Mouse (Mus musculus): Measurements from ENCODE around the gene Akap13. TPM values are rescaled to one million over a fixed set of nuclear protein-coding genes. Genes with fewer than 3 reads are reported as not detected.

Gene Akap13
- total RNA-seq, 2 experiments from 2014 or later = 65.5 to 73.5 TPM

DNA sequence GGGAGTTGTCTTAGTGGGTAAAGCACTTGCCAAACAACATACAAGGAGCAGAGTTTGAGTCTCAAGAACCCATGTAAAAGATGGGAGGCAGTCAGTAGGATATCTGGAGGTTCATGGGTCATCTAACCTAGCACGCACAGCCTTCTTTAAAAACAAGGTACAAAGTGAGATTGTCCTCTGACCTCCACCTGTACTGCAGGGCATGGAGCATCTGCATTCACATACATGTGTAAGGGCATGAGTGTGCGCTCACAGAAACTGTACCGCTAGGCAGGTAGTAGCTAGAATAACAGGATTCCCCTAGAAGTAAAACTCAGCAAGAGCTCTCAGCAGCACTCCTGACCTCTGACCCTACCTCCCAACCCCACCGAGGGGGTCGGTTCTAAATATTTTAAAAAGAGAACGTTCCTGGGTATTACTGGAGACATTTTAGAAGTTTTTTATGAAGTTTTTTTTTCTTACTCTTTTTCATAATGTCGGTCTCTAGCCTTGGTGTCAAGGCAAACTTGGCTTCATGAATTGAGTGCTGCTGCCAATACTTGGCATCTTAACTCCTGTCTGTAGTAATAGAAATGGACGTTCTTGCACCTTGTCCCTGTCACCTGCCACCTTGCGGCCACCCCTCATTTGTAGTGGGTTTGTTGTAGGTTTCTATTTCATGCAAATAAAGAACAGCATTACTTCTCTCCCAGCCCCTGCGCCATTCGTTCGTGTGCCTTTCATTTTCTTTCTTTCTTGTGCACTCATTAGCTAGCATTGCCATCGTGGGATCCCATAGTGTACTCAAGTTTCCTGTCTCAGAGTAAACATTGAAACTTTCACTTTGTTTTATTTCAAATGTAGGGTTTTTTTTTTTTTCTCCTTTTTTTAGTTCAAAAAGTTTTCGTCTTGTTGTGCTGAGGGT, 61.6 kb downstream of the Akap13 start:
- no peak for DNase-seq

- no peak for DNase-seq
These were observed 65.2 kb downstream of the Akap13 start for GRCm38 (mm10) chr7:75520531-75520930.

GRCm38 (mm10) chr7:75521199-75521598, 65.9 kb downstream of the Akap13 start:
- DNase-seq = no peak

DNA sequence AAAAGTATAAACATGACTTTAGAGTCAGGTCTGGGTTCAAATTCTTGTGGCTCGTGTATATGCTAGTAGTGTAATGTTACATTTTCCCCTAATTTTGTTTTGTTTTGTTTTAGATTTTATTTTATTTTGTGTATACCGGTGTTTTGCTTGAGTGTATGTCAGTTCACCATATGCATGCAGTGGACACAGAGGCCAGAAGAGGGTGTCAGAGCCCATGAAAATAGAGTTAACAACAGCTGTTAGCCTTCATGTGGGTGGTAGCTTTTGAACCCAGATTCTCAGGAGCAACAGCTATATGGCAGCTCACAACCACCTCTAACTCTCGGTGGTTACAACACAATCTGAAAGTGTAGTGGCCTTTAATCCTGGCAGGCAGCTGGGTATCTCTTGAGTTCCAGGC, 66.9 kb downstream of the Akap13 start:
- no peak for DNase-seq

DNA sequence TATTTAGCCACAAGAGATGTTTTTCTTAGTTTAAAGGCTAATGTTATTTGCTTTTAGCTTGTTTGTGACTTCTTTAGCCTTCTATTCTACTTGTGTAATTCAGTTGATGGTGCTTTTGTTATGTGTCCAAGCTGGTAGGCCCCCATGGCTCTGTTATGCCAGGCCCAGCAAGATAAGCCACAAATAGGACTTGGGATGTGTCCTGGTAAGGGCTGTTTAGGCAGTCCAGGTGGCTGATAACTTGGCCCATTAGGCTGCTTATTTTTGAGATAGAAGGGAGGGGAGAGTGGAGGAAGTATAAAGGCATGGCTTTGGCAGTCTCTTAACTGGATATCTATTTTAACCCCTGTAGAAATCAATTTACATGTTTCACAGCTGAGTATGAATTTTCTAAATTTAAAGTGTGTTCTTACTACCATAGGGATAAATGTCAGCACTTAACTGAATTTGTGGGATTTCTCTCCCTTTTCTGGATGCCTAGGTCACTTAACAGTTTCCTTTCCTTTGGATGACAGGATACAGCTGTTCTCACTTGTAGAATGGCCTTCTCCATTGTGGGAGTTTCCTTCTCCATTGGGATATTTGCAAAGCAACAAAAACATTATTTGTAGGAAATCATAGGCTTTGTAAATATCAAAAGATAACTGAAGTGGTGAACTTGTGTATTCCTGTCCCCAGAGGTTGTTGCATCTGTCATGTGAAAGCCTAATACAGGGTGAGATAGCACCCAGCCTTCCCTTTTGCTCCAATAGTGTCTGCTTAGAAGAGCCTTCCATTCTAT, 69.6 kb downstream of the Akap13 start:
- no peak for DNase-seq

DNA sequence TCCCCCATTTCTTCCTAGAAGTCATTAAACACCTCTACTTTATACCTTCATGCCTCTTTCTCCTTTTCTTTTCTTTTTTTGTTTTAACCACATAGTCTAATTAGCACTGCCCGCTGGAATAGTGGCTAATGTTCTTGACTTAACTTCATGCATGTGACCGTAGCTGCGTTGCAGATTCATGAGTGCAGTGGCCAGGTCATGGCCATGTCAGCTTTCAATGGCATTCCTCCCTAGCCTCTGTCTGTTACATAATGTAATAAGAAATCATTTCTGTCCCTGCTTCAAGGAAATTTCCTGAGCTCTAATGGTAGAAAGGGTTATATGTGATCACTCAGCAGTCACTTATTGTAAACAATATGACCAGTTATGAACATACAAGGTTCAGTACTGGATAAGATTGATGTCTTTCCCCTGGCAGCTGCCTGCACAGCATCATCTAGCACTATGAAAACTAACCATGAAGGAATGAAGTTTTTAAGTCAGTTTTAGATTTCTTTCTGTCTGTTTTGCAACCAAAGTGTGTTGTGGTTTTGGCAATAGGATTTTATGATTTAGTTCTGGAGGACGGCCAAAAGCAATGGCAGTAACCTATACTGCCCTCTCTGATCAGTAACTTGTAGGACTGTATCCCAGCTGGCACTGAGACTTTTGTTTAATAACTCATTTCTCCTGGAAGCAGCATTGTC, 70.5 kb downstream of the Akap13 start:
- no peak for DNase-seq

GRCm38 (mm10) chr7:75528751-75529150, 73.4 kb downstream of the Akap13 start:
- DNase-seq = no peak

- DNase-seq = no peak
These were observed 74.6 kb downstream of the Akap13 start for GRCm38 (mm10) chr7:75529857-75530437.

GRCm38 (mm10) chr7:75530642-75531041, 75.3 kb downstream of the Akap13 start:
- no peak for DNase-seq

DNA sequence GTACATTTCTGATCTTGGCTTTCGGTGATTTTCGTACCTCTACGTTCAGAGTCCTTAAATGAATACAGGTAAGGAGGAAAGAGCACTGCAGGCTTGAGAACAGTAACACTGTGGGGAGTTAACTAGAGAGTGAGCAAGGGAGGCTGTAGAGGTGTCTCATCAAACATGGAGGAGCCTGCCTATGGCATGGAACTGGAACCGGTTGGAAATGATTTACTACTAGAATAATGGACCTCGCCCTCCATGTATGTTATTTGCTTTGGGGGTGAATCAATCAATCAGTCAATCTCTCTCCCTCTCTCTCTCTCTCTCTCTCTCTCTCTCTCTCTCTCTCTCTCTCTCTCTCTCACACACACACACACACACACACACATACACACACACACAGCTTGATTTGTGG, 77.7 kb downstream of the Akap13 start:
- DNase-seq = no peak

DNA sequence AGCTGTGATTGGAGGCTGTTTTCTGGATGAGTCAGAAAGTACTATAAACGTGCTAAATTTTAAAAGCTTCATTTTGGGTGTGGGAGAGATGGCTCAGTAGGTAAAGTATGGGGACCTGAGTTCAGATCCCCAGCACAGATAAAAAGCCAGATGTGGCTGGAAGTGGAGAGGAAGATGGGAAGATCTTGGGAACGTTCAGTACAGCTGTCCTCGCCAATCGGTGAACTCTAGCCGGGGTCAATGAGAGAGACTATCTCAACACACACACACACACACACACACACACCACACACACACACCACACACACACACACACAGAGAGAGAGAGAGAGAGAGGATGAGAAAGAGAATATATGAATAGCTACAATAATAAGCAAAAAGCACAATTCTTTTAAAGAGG, 81.0 kb downstream of the Akap13 start:
- no peak for DNase-seq

- DNase-seq = no peak
These were observed 82.2 kb downstream of the Akap13 start for GRCm38 (mm10) chr7:75537567-75537966.

DNA sequence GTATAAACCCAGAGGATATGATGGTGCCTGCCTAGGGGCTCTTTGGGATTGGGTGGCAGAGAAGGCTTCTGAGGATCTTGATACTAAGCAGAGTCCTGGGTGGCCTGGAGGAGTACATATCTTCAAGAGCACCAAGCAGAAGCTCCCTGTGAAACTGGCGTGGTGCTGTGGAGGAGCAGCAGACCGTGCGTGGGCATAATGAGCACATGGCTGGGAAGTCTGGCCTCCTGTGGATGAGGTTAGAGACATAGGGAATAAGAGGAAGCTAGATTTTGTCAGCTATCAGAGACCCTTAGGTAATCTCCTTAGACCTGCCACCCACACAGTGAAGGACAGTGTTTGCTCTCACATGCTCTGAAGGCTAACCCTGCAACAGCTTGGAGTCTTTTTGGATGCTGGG, 83.2 kb downstream of the Akap13 start:
- no peak for DNase-seq

DNA sequence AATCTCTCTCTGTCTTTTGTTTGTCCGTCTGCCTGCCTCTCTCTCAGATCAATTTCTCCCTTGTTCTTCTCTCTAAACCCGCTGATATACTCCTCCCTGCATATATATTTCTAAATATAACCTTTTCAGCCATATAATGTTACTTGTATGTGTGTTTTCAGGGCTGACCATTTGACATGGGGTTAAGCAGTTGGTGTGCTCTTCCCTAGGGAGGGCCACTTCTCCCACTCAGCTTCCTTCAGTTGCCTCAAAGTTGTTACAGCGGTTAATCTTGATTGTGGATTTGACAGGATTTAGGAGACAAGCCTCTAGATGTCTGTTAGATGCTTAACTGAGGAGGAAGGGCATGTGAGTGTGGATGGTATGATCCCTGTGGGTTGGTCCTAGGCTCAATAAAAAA, 83.8 kb downstream of the Akap13 start:
- no peak for DNase-seq

- DNase-seq = no peak
These were observed 94.5 kb downstream of the Akap13 start for GRCm38 (mm10) chr7:75549856-75550255.

DNA sequence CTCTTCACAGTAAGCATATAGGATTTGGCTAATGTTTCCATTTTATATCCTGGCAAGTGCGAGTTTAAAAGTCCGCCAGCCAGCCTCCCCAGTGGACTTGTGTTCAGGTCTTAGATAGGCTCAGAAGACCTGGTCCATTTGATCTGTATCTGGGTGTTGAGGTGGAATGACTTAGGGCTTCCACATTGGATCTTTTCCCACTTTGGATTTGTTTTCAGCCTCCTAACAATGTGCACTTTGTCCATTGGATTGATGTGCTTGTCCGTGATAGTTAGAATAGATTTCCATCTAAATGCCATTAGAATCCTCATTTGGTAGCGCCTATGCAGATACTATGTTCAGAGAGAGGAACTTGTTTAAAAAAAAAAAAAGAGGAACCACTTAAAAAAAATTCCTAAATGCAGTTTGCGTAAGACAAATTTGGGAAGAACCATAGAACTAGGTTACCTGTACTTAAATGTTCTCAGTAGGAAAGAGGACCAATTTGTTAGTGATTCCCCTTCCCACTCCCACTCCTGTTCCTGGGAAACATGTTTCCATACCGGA, 95.5 kb downstream of the Akap13 start:
- no peak for DNase-seq

DNA sequence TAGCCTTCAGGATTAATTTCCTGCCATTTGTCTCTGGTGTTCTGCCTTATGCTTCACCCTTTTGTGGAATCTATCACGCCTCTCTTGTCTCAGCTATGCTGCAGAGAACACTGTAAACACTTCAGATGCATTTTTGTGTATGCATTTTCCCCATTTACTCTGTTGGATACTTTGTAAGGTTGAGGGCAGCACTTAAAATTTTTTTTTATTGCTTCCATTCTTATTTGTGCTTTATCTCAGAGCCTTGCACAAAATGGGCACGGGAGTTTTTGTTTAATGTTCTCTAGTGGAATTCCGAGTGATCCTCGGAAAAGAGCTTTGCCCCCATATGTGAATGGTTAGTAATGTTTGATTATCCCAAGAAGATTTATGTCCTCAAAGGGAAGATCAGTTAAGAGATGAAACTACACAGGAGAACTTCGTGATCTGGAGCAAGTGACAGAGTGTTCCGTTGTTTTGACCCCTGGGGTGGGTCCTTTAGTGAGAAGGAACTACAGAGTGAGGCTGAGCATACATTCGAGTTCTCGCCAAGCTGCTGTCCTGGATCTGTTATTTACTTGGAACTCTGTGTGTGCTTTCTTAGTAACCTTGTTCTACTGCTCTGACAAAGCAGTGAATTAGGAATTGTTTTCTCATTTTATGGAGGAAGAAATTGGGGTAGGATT, 97.8 kb downstream of the Akap13 start:
- DNase-seq = no peak

DNA sequence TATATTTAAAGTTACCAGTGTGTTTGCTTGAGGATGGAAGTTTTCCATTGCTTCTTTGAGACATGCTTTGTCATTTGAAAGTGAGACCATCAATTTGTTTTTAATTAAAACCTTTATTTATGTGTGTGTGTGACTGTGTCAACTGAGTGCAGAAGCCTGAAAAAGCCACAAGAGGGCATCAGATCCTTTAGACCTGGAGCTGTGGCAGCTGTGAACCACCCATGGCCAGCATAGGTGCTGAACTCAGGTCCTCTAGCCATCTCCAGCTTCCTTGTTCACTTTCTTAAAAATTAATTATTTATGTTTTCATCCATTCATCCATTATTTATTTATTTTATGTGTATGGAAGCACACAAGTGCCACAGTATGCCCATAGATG, 98.3 kb downstream of the Akap13 start:
- DNase-seq = no peak

GRCm38 (mm10) chr7:75554065-75554464, 98.7 kb downstream of the Akap13 start:
- DNase-seq = no peak

GRCm38 (mm10) chr7:75555940-75556339, 100.6 kb downstream of the Akap13 start:
- no peak for DNase-seq

DNA sequence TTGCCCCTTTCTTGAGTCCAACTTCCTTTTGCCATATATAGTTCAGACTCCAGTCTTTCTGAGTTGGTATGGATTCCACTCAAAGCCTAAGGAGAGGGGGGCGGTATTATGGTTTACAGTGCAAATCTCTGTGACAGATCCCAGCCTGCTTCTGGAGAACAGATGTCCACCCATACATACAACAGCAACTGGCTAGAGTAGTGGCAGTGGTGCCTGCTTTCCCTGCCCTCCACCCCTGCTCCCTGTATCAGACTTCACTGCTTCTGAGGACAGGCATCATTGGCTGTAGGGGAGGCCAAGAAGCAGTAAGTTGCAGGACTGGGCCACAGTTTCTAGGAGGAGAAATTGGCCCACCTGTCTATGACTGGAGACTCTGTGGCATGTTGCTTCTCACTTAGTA, 102.9 kb downstream of the Akap13 start:
- no peak for DNase-seq

DNA sequence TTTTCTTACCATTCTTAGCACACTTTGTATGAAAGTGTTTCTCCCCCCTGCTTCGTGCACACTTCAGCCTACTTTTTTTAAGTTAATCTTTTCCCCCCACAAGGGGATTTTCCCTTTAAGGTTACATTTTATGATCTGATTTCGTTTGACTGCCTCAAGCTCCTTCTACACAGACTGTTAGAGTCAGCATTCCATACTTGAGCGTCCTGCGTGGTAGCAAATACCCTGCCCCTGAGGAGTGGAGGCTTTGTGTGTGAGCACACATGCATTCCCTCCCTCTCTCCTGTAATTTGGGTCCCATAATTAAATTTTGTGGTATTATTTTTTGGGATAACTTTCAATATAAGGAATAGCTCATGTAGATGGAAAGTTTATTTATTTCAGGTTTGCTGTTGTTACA, 103.8 kb downstream of the Akap13 start:
- no peak for DNase-seq
